Comparison of ENCODE assay signal across 30 mouse cellular contexts in genomic region chr12:85113917-85114316, GRCm38 (mm10). TPM values are rescaled to one million over a fixed set of nuclear protein-coding genes. Genes with fewer than 3 reads are reported as not detected.
DNase-seq lines count a peak whose midpoint lies in the region; ATAC-seq and TF ChIP-seq lines count a peak whose summit lies in the region.
"Had no signal": no experiment of that assay in that cellular context is flagged by ENCODE, and none has a peak within 500 bp of the region (broad histone marks: within the 10 kb centered on the region; RNA-seq: fewer than 3 reads in every experiment).

No protein-coding gene starts in this region.

- no peaks in the 10 kb centered on the region for H3K9me3 ChIP-seq in heart, embryonic 12.5 days (replicated peaks)
- no peaks in the 10 kb centered on the region for H3K9me3 ChIP-seq in liver, embryonic 11.5 days (ENCODE audit: control insufficient read depth, low read length)
- no peaks in the 10 kb centered on the region for H3K9me3 ChIP-seq in liver, postnatal 0 days (ENCODE audit: low read length)
- H3K9me3 ChIP-seq in liver, embryonic 13.5 days (replicated peaks): no peaks in the 10 kb centered on the region
- H3K9me3 ChIP-seq: embryonic facial prominence, embryonic 10.5 days; embryonic facial prominence, embryonic 13.5 days; forebrain, embryonic 12.5 days; forebrain, embryonic 15.5 days; G1E had no signal

- DNase-seq in heart, postnatal 4 days: no peak
- DNase-seq in liver, embryonic 11.5 days (ENCODE audit: low spot score): no peak
- DNase-seq in liver, postnatal 0 days: no peak
- no peak for DNase-seq in liver, embryonic 13.5 days
- DNase-seq in cerebellum, adult 9-10 months: no peak
- DNase-seq in layer of hippocampus, postnatal 10 days (ENCODE audit: low spot score in 2 of 2): no peak
- DNase-seq: adrenal gland, adult 2 months; adrenal gland, postnatal 14 days; B cell, adult 2 months; cerebellum, adult 11 months; cerebellum, adult 2 months; cerebellum, postnatal 10 days; cerebellum, postnatal 36 days; embryo, embryonic 11 days; gastrocnemius, postnatal 10 days; gastrocnemius, postnatal 36 days; heart, postnatal 10 days; heart, postnatal 36 days had no signal

- no peak overlapping the region for H3K9ac ChIP-seq in heart, embryonic 12.5 days
- H3K9ac ChIP-seq in liver, embryonic 11.5 days (ENCODE audit: low read depth, low read length): no peak overlapping the region
- H3K9ac ChIP-seq in liver, postnatal 0 days (replicated peaks): no peak overlapping the region
- H3K9ac ChIP-seq in liver, embryonic 13.5 days: peak overlapping the region; percentile 97; the same call in 1 of the 2 replicates
- H3K9ac ChIP-seq: embryonic facial prominence, embryonic 13.5 days; forebrain, embryonic 12.5 days; forebrain, embryonic 15.5 days; hindbrain, embryonic 14.5 days had no signal

- H3K27ac ChIP-seq in heart, embryonic 12.5 days (ENCODE audit: poor library complexity, severe bottlenecking): peak overlapping the region; percentile 61; the same call in 1 of the 2 replicates
- H3K27ac ChIP-seq in liver, embryonic 11.5 days (ENCODE audit: low read depth, low read length): no peak overlapping the region
- no peak overlapping the region for H3K27ac ChIP-seq in liver, postnatal 0 days (ENCODE audit: low read depth)
- H3K27ac ChIP-seq in liver, embryonic 13.5 days: no peak overlapping the region
- H3K27ac ChIP-seq: embryonic facial prominence, embryonic 10.5 days; embryonic facial prominence, embryonic 13.5 days; forebrain, embryonic 12.5 days; forebrain, embryonic 15.5 days; hindbrain, embryonic 14.5 days; hindbrain, postnatal 0 days had no signal

- peaks cover 78% of the 10 kb centered on the region for H3K79me2 ChIP-seq in myocyte (ENCODE audit: control insufficient read depth, insufficient read depth)

- no peak for TF ChIP-seq POLR2A in myocyte (IDR thresholded peaks at IDR 0.05; ENCODE audit: insufficient read length, low read depth)

- no peak for ATAC-seq in heart, embryonic 12.5 days (ENCODE audit: insufficient number of reproducible peaks, low FRiP score)
- ATAC-seq in liver, embryonic 11.5 days (replicated peaks; ENCODE audit: low FRiP score): no peak
- ATAC-seq in liver, postnatal 0 days: no peak
- no peak for ATAC-seq in liver, embryonic 13.5 days (ENCODE audit: low read depth)
- ATAC-seq: forebrain, embryonic 15.5 days; hindbrain, postnatal 0 days; inflammation-experienced regulatory T-cells, adult 6 months had no signal

- no peak overlapping the region for H3K4me2 ChIP-seq in heart, embryonic 12.5 days
- peak overlapping the region; percentile 72 for H3K4me2 ChIP-seq in liver, embryonic 11.5 days
- no peak overlapping the region for H3K4me2 ChIP-seq in liver, postnatal 0 days (ENCODE audit: low read depth, low read length)
- peak overlapping the region; percentile 83 for H3K4me2 ChIP-seq in liver, embryonic 13.5 days
- H3K4me2 ChIP-seq in myocyte (ENCODE audit: low read depth): peak overlapping the region; percentile 87
- H3K4me2 ChIP-seq: embryonic facial prominence, embryonic 13.5 days; forebrain, embryonic 12.5 days; forebrain, embryonic 15.5 days; hindbrain, embryonic 14.5 days had no signal

- TF ChIP-seq EP300 in liver, postnatal 0 days (IDR thresholded peaks at IDR 0.05; ENCODE audit: low read depth): no peak

- H3K4me3 ChIP-seq in heart, embryonic 12.5 days: no peak overlapping the region
- no peak overlapping the region for H3K4me3 ChIP-seq in liver, embryonic 11.5 days (ENCODE audit: low read depth, low read length)
- H3K4me3 ChIP-seq in liver, postnatal 0 days (ENCODE audit: low read depth, low read length): no peak overlapping the region
- H3K4me3 ChIP-seq in liver, embryonic 13.5 days (replicated peaks): no peak overlapping the region
- H3K4me3 ChIP-seq in myocyte: no peak overlapping the region
- H3K4me3 ChIP-seq: embryonic facial prominence, embryonic 10.5 days; embryonic facial prominence, embryonic 13.5 days; forebrain, embryonic 12.5 days; forebrain, embryonic 15.5 days had no signal

- H3K27me3 ChIP-seq in heart, embryonic 12.5 days (replicated peaks): no peaks in the 10 kb centered on the region
- H3K27me3 ChIP-seq in liver, embryonic 11.5 days (replicated peaks; ENCODE audit: control insufficient read depth, insufficient read depth, low read length): no peaks in the 10 kb centered on the region
- no peaks in the 10 kb centered on the region for H3K27me3 ChIP-seq in liver, postnatal 0 days (ENCODE audit: insufficient read depth, low read length)
- H3K27me3 ChIP-seq in liver, embryonic 13.5 days: no peaks in the 10 kb centered on the region
- no peaks in the 10 kb centered on the region for H3K27me3 ChIP-seq in myocyte (ENCODE audit: control insufficient read depth, insufficient read depth, insufficient read length)
- H3K27me3 ChIP-seq: CH12.LX; embryonic facial prominence, embryonic 13.5 days; forebrain, embryonic 12.5 days; forebrain, embryonic 15.5 days had no signal

- H3K4me1 ChIP-seq in heart, embryonic 12.5 days (replicated peaks): peaks cover 43% of the 10 kb centered on the region
- peaks cover 32% of the 10 kb centered on the region for H3K4me1 ChIP-seq in liver, embryonic 11.5 days (replicated peaks; ENCODE audit: control insufficient read depth, insufficient read depth, low read length)
- H3K4me1 ChIP-seq in liver, postnatal 0 days (ENCODE audit: insufficient read depth): peaks cover 39% of the 10 kb centered on the region
- peaks cover 61% of the 10 kb centered on the region for H3K4me1 ChIP-seq in liver, embryonic 13.5 days (replicated peaks)

- H3K36me3 ChIP-seq in heart, embryonic 12.5 days: peaks cover 33% of the 10 kb centered on the region
- H3K36me3 ChIP-seq in liver, embryonic 11.5 days (ENCODE audit: control insufficient read depth, insufficient read depth, low read length): peaks cover 15% of the 10 kb centered on the region
- H3K36me3 ChIP-seq in liver, postnatal 0 days (replicated peaks; ENCODE audit: insufficient read depth, low read length): peaks cover 43% of the 10 kb centered on the region
- peaks cover 51% of the 10 kb centered on the region for H3K36me3 ChIP-seq in liver, embryonic 13.5 days
- H3K36me3 ChIP-seq in myocyte (ENCODE audit: control insufficient read depth, insufficient read depth): peaks cover 30% of the 10 kb centered on the region

- no peak overlapping the region for H3ac ChIP-seq in myocyte (ENCODE audit: control insufficient read depth, insufficient read length)

- no peak for TF ChIP-seq CTCF in liver, postnatal 0 days (IDR thresholded peaks at IDR 0.05; ENCODE audit: low read depth)

- 95% methylated on average over 3 of the region's 3 CpGs for WGBS in heart, embryonic 12.5 days
- 89% methylated on average over 3 of the region's 3 CpGs for WGBS in liver, embryonic 11.5 days
- 83% methylated on average over 3 of the region's 3 CpGs for WGBS in liver, postnatal 0 days (ENCODE audit: insufficient replicate concordance)
- WGBS in liver, embryonic 13.5 days (ENCODE audit: insufficient replicate concordance): 79% methylated on average over 3 of the region's 3 CpGs

TF ChIP-seq in myocyte, 11 proteins besides CTCF, POLR2A, EP300 and RAD21:
- TF ChIP-seq CEBPB (IDR thresholded peaks at IDR 0.05; ENCODE audit: insufficient read depth, poor library complexity, severe bottlenecking): no peak
- no peak for TF ChIP-seq MAX (IDR thresholded peaks at IDR 0.05; ENCODE audit: low read depth)
- TF ChIP-seq MYOD1 (IDR thresholded peaks at IDR 0.05; ENCODE audit: control insufficient read depth in 1 of 3, insufficient read length in 2 of 3, low read depth in 2 of 3): no peak
- no peak for TF ChIP-seq POLR2AphosphoS2 (IDR thresholded peaks at IDR 0.05; ENCODE audit: insufficient read length, low read depth)
- no peak for TF ChIP-seq TCF3 (IDR thresholded peaks at IDR 0.05; ENCODE audit: insufficient read length, low read depth)
- no peak for TF ChIP-seq REST (IDR thresholded peaks at IDR 0.05; ENCODE audit: insufficient read depth, insufficient read length)
- TF ChIP-seq MYOG (IDR thresholded peaks at IDR 0.05; ENCODE audit: control insufficient read depth in 1 of 3, insufficient read depth in 1 of 3, insufficient read length in 2 of 3, low read depth in 2 of 3): no peak
- TF ChIP-seq SRF (IDR thresholded peaks at IDR 0.05; ENCODE audit: control insufficient read depth, insufficient read length, low read depth): no peak
- TF ChIP-seq E2F4 (IDR thresholded peaks at IDR 0.05; ENCODE audit: insufficient read depth): no peak
- TF ChIP-seq TCF12 (IDR thresholded peaks at IDR 0.05; ENCODE audit: insufficient read depth, poor library complexity, severe bottlenecking): no peak
- no peak for TF ChIP-seq USF1 (IDR thresholded peaks at IDR 0.05; ENCODE audit: low read depth)

RNA-seq across cellular contexts. Expression of gene Dlst, which starts 3.3 kb away (rescaled TPM):
- polyA plus RNA-seq in heart, embryonic 12.5 days (2016; fragmentation: Nextera tagmentation; extraction: Ambion mirVana): 197 and 203 TPM in 2 replicates
- 100 to 1,000 TPM; 538 to 559 TPM for total RNA-seq in heart, postnatal 4 days (2021)
- 139 and 143 TPM in 2 replicates for polyA plus RNA-seq in liver, embryonic 11.5 days (2014; fragmentation: Nextera tagmentation; extraction: Ambion mirVana)
- 68.3 and 76.4 TPM in 2 replicates for polyA plus RNA-seq in liver, postnatal 0 days (2015; fragmentation: Nextera tagmentation; extraction: Ambion mirVana)
- 80.7 and 93.4 TPM in 2 replicates for polyA plus RNA-seq in liver, embryonic 13.5 days (2015; fragmentation: Nextera tagmentation; extraction: Ambion mirVana)
- 219 TPM for polyA plus RNA-seq in myocyte (2012; fragmentation: generic; extraction: Trizol)
- total RNA-seq in layer of hippocampus, postnatal 10 days (2021): 100 to 1,000 TPM; 162 to 167 TPM

RNA-seq across cellular contexts. Expression of gene Prox2, which starts 3.4 kb away (rescaled TPM):
- polyA plus RNA-seq in heart, embryonic 12.5 days (2016; fragmentation: Nextera tagmentation; extraction: Ambion mirVana): 1.1 and 2.8 TPM in 2 replicates
- 1 to 10 TPM; 2.3 to 2.6 TPM for total RNA-seq in heart, postnatal 4 days (2021)
- polyA plus RNA-seq in liver, embryonic 11.5 days (2014; fragmentation: Nextera tagmentation; extraction: Ambion mirVana): 3.8 and 4.3 TPM in 2 replicates
- 2.3 and 2.8 TPM in 2 replicates for polyA plus RNA-seq in liver, postnatal 0 days (2015; fragmentation: Nextera tagmentation; extraction: Ambion mirVana)
- polyA plus RNA-seq in liver, embryonic 13.5 days (2015; fragmentation: Nextera tagmentation; extraction: Ambion mirVana): 3.0 and 3.1 TPM in 2 replicates
- 1.9 TPM for polyA plus RNA-seq in myocyte (2012; fragmentation: generic; extraction: Trizol)
- total RNA-seq in layer of hippocampus, postnatal 10 days (2021): 1 to 10 TPM; 1.1 to 1.4 TPM

RNA-seq across cellular contexts. Expression of gene Rps6kl1, which starts 37.1 kb away (rescaled TPM):
- polyA plus RNA-seq in heart, embryonic 12.5 days (2016; fragmentation: Nextera tagmentation; extraction: Ambion mirVana): 1.2 and 1.6 TPM in 2 replicates
- total RNA-seq in heart, postnatal 4 days (2021): 1 to 10 TPM; 2.3 to 3.0 TPM
- polyA plus RNA-seq in liver, embryonic 11.5 days (2014; fragmentation: Nextera tagmentation; extraction: Ambion mirVana): 0.99 and 1.1 TPM in 2 replicates
- polyA plus RNA-seq in liver, postnatal 0 days (2015; fragmentation: Nextera tagmentation; extraction: Ambion mirVana): 0.39 and 0.61 TPM in 2 replicates
- polyA plus RNA-seq in liver, embryonic 13.5 days (2015; fragmentation: Nextera tagmentation; extraction: Ambion mirVana): 0.73 and 0.74 TPM in 2 replicates
- 0.53 TPM for polyA plus RNA-seq in myocyte (2012; fragmentation: generic; extraction: Trizol)
- 10 to 100 TPM; 41.5 to 48.4 TPM for total RNA-seq in layer of hippocampus, postnatal 10 days (2021)
- total RNA-seq: granulocyte monocyte progenitor cell, adult 5-6 weeks had no signal

Comparison
In these comparisons a context has a peak if more than half of its experiments do, and no peak if none do; other contexts are left out.
1. H3K4me2 ChIP-seq: peak in liver, embryonic 11.5 days (single experiment), liver, embryonic 13.5 days (single experiment) and myocyte (single experiment); none in heart, embryonic 12.5 days (single experiment) and liver, postnatal 0 days (single experiment).